Mouse (Mus musculus): ENCODE data around the gene Gna15.

Gna15 gene

DNA sequence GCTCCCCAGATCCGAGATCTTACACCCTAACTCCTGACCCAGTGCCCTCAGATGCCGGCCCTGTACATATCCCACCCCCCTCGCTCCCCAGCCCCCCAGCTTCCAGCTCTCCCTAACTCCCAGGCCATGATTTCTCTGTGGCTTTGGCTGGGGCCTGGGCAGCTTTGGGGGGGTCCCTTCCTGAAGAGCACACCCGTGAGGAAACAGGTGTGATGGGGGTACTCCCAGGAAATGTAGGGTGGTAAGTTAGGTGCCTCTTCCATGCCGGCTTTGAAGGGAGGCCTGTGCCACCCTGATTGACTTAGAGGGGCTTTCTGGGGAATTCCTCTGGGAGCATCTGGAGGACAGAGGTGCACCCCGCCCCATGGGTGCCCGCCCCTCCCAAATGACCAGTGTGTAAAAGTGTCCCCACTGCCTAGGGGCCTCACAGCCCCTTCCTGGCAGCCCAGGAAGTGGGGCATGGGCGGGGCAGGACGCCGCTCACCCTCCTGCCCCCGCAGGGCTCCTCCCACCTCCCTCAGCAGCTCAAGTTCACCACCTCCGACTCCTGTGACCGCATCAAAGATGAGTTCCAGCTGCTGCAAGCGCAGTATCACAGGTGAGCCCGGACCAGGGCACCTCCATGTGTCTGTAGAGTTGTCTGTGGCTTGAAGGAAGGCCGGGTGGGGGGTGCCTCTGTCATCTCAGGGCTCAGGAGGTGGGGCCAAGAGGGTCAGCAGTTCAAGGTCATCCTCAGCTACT is 36.9 kb upstream of the Gna15 start:
- TF ChIP-seq GATA4 (IDR thresholded peaks at IDR 0.05; ENCODE audit: insufficient replicate concordance, low read length): no peak

DNA sequence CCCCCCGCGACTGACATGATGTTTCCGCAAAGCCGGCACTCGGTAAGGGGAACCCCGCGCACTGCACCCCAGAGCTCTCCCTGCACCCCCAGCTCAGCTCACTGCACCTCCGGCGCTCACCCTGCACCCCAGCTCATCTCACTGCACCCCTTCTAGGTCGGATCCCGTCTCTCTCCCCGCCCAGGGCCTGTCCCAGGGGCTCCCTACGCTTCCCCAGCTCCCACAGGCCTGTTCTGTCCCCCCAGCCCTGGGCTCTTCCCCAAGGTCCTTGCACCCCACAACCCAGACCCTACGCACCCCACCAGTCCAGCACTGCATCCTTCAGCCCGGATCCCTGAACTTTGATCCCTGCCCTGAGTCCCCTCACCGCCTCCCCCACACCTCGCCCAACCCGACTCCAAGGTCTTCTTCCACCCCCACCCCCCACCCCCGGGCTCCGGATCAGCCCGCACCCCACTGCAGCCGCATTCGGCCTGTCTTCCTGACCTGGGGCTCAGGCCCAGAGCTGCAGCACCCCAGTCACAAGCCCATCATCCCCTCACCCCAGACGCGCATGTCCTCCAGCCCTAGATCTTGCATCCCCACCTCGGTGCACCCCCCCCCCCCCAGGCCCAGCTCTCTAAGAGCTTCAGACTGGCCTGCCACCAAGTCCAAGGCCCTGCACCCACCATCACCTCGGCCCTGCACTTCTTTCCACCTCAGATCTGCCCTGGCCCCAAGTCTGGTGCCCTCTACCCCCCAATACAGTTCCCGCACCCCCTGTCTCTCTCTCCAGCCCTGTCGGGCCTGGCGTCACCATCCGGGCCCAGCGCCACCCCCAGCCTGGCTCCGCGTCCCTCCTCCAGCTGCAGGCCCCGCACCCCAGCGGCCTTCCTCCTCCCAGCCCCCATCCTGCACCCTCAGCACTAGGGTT is 35.9 kb upstream of the Gna15 start:
- no peak for TF ChIP-seq GATA4 (IDR thresholded peaks at IDR 0.05; ENCODE audit: insufficient replicate concordance, low read length)

DNA sequence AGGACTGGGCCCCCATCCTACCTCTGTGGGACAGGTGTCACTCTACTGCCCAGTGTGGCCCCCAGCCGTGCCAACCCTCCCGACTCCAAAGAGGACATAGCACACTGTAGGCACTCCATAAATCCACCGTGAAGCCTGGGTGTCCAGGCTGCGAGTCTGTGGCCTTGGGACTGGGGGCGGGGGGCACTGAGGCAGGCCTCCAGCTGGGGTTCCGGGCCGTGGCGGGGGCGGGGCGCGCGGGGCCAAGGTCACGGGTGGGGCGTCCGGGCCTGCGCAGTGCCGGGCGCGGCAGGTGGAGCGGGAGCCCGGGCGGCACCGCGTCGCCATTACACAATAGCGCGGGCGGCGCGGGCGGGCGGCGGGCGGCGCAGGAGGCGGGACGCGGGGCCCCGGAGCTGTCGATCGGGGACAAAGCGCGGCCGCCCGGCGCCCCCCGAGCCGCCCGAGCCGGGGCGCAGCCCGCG is 35.2 kb upstream of the Gna15 start, which contains the start of gene Aes:
Aes (plus strand) TSS at position 326 of the 464 bp plus-strand sequence.
- TF ChIP-seq GATA4 (IDR thresholded peaks at IDR 0.05; ENCODE audit: insufficient replicate concordance, low read length): no peak

DNA sequence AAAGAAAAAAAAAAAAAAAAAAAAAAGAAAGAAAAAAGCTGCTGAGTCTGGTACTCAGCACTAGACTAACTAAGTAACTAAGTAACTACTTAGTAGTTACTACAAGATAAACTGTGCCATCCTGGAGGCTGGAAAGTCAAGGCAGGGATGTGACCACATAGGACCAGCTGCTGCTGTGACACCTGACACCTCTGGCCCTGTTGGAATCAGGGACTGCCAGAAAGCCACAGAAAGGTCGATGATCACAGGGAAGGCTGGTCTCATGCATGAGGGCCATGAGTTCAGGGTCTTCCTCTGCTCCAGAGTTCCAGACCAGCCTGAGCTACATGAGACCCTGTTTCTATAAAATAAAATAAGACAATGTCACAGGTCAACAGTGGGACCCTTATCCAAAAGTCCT is 33.5 kb upstream of the Gna15 start:
- TF ChIP-seq GATA4 (IDR thresholded peaks at IDR 0.05; ENCODE audit: insufficient replicate concordance, low read length): no peak

DNA sequence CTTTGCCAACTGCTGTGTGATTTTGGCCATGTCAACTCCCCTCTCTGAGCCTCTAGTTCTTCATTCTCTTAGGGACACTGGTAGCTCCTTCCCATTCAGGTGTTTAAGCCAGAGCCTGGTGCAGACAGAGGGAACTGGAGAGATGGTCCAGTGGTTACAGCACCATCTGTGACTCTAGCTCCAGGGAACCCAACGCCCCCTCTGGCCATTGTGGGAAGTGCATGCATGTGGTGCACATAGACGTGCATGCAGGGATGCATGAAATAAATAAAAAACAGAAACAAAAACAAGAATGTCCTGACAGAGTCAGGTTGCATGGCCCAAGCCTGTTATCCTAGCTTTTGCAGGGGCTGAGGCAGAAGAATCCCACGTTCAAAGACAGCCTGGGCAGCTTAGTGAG is 32.3 kb upstream of the Gna15 start:
- no peak for TF ChIP-seq GATA4 (IDR thresholded peaks at IDR 0.05; ENCODE audit: insufficient replicate concordance, low read length)

GRCm38 (mm10) chr10:81553807-81554755 is 30.1 kb upstream of the Gna15 start:
- no peak for TF ChIP-seq GATA4 (IDR thresholded peaks at IDR 0.05; ENCODE audit: insufficient replicate concordance, low read length)

- TF ChIP-seq GATA4 (IDR thresholded peaks at IDR 0.05; ENCODE audit: insufficient replicate concordance, low read length): no peak
These were observed 29.2 kb upstream of the Gna15 start for GRCm38 (mm10) chr10:81553232-81553631.

DNA sequence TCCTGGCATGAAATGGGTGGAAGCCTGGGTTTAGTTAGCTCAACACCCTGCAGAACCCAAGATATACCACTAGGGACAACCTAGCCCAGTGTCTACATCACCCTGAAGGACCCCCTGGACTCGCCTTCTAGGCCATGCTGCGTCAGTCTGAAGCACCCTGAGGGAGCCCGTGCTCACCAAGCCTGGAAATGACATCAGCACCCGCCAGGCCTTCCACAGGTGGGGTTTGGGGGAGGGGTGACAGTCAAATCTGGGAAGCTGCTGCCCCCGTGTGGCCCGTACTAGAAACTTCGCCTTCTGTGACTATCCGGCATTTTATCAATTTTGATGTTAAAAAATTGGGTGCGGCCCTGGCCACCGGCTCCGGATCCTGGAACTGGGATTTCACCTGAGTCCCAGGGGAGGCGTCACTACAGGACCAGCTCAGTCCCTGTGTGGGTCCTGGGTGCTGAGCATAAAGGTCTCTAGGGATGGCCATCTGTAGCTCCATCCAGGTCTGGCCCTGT is 27.6 kb upstream of the Gna15 start:
- TF ChIP-seq GATA4 (IDR thresholded peaks at IDR 0.05; ENCODE audit: insufficient replicate concordance, low read length): no peak

DNA sequence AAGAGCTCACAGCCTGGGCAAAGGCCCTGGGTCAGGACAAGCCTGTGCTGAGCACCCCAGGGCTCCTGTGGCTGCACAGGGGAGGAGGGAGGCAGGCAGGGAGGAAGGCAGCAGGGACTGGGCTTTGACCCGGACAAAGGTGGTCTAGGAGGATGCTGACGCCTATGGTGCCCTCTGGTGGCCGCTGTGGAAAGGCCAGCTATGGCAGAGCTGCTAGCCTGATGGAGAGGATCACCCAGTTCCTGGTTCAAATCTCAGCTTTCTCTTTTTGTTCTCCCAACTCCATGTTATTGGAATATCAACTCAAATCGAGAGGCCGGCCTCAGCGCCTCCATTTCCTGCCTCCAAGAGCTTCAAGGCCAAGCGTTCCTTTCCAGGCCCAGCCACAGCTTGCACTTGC is 26.2 kb upstream of the Gna15 start:
- TF ChIP-seq GATA4 (IDR thresholded peaks at IDR 0.05; ENCODE audit: insufficient replicate concordance, low read length): no peak

GRCm38 (mm10) chr10:81548944-81549343 is 24.9 kb upstream of the Gna15 start:
- TF ChIP-seq GATA4 (IDR thresholded peaks at IDR 0.05; ENCODE audit: insufficient replicate concordance, low read length): no peak

DNA sequence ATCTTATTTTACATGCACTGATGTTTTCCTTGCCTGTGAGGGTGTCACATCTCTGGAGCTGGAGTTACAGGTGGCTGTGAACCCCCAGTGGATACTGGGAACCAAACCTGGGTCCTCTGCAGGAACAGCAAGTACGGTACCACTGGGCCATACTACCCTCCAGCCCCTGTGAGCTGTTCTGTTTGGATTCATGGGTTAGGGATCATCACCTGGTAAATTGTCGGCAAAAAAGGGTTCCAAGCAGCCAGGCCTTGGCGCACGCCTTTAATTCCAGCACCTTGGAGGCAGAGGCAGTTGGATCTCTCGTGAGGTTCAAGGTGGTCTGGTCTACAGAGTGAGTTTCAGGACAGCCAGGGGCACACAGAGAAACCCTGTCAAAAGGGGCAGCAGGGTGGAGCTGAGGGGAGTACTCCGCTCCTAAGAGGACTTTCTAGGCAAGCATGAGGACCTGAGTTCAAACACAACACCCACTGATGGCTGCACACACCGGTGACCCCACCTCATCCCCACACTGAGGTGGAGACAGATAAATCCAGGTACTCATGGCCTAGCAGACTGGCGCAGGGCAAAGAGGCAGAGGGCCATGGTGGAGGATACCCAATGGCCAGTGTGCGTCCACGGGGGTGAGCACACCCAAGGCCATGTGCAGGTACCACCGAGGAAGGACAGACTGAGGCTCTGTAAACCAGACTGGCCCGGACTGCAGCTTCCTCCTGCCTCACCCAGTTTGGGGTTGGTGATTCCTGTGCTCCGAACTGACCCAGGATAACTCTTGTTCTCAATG is 23.0 kb upstream of the Gna15 start:
- no peak for TF ChIP-seq GATA4 (IDR thresholded peaks at IDR 0.05; ENCODE audit: insufficient replicate concordance, low read length)

GRCm38 (mm10) chr10:81546332-81546731 is 22.3 kb upstream of the Gna15 start:
- TF ChIP-seq GATA4 (IDR thresholded peaks at IDR 0.05; ENCODE audit: insufficient replicate concordance, low read length): no peak

DNA sequence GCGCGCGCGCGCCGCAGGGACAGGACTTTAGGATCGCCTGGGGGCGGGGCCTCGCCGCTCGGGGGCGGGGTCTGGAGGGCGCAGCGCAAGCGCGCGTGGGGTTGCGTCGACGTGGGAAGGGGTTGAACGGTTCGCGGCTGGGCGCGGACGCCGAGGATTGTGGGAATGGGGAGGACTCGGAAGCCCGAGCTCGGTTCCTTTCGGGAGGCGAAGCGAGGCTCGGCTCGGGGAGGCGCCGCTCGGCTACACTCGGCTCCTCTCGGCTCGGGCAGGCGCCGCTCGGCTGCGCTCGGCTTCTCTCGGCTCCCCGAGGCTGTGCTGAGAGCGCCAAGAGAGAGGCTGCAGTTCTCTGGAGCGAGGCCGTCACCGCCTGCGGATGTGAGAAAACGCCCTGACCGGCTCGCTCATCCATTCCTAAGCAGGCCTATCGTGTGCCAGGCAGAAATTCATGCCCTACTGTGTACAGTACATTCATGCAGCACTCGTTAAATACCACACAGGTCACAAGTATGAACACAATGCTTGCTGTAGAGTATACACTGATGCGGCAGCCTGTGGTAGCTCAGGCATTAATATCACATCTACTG is 21.2 kb upstream of the Gna15 start, which contains the start of gene Gna11:
Gna11 (minus strand) TSS at position 30 of the 587 bp plus-strand sequence.
- TF ChIP-seq GATA4 (IDR thresholded peaks at IDR 0.05; ENCODE audit: insufficient replicate concordance, low read length): no peak

All from liver, adult (tissue).